Mouse (Mus musculus) large intestine, adult 2 months (tissue): ENCODE results near the gene Mob3a. TPM values are rescaled to one million over a fixed set of nuclear protein-coding genes. Genes with fewer than 3 reads are reported as not detected.

Experiments
- DNase-seq: peaks from one replicate; pipeline ENCODE4 v3.0.0-alpha.2; 2012; ENCODE audit warnings: low read depth, low spot score
- WGBS: fragments of 180-500 bp; shearing (Covaris S2); methylation state at CpG from one replicate; pipeline ENCODE4 v1.1.7; 2018; 5-methylcytosine and 5-hydroxymethylcytosine counted together
- polyA plus RNA-seq: library from polyadenylated mRNA; depleted of rRNA; stranded (reverse); fragments of >200 nt; gene quantifications from 2 replicates; pipeline ENCODE4 v1.2.3, GENCODE M21; 2012

Mob3a gene
- polyA plus RNA-seq, 1 experiment, result 40.8 TPM

GRCm38 (mm10) chr10:80702536-80703390 is 986 bp upstream of the Mob3a start:
- DNase-seq, result peak; percentile 79
- WGBS, result under 1% methylated on average over 47 of the region's 47 CpGs

DNA sequence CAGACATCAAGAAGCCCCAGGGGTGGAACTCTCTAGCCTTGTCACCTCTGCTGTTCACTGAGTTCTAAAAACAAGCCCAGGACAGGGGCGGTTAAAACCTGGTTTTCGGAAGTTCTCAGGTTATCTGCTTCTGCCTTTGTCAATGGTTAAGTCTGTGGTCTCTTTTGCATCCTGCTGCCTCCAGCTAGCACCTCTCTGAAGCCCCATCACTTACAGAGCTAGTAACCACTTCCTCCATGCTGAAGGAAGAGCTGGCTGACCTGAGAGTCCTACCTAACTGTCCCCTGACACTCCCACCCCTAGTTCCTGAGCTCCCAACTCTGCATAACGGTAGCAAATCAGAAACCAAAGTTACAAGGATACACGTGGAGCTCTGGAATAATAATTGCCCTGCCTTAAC is 1.0 kb downstream of the Mob3a start:
- no peak for DNase-seq
- WGBS, result 35% methylated on average over 4 of the region's 4 CpGs

- no peak for DNase-seq
- WGBS, result 73% methylated on average over 7 of the region's 7 CpGs
Observed at GRCm38 (mm10) chr10:80700038-80700504, 1.7 kb downstream of the Mob3a start.

- DNase-seq, result no peak
- 87% methylated on average over 9 of the region's 9 CpGs for WGBS
Observed at GRCm38 (mm10) chr10:80698605-80699004, 3.2 kb downstream of the Mob3a start.

DNA sequence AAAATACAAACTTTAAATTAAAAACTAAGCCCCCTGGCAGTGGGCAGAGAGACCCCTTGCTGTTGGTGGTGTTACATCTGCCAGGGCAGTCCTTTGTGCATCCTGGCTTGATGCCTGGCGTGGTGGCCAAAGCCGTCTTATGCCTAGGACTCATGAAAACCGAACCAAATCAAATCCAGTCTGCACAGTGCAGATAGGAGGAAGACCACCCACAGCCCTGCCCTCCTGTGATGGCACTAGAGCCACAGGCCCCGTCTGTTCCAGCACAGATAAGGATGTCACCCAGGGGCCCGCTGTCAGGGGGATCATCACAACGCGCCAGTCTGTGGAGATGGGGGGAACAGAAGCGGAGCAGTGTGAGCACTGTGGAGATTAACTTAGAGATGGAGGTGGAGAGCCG is 4.0 kb downstream of the Mob3a start:
- 91% methylated on average over 9 of the region's 9 CpGs for whole genome bisulfite sequencing

DNA sequence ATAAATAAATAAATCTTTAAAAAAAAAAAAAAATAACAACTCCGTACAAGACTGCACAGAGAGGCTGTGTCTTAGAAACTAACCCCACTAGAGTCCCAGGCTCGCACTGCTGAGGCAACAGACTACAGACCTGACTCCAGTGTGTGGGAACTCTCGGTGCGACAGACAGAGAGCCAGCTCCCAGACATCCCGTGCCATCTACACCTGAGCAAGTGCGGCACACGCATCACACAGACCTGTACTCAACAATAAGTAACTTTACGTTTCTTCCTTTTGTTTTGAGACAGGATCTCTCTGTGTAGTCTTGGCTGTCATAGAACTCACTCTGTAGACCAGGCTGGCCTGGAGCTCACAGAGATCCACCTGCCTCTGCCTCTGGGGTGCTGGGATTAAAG is 4.4 kb downstream of the Mob3a start:
- 85% methylated on average over 8 of the region's 8 CpGs for WGBS
- no peak for DNase-seq

More for the DNA sequence above, 4.0 kb downstream of the Mob3a start:
- DNase-seq, result no peak

GRCm38 (mm10) chr10:80696502-80697392 is 5.0 kb downstream of the Mob3a start:
- WGBS, result 61% methylated on average over 12 of the region's 12 CpGs
- no peak for DNase-seq

DNA sequence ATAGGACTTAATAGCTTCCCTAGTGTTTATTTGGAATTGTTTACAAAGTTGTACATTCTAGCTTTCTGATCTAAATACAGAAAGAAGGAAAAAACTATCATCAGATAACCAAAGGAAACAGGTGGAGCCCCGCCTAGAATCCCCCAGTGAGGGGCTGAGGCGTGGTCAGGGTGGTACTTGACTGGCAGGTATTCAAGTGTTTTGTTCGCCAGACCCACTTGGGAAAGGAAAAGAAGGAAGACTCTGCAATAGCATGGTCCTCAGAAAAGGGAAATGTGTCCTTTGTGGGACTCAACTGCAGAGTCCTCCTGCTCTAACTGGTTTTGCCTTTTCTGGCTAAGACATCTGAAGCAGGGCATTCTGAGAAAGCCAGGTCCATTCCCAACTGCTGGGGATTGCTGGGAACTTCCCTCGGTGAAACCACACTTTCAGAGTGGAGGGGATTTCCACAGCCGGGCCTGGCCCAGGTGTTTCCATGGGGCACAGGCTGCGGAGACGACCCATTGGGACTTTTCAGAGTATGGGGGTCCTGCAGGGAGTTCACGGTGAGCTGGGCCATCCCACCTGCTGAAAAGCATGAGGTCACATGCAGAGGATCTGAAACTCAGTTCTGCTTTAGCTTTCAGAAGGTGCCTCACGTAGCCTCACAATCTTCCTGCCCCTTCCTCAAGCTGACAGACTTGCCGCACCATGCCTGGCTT is 5.8 kb downstream of the Mob3a start:
- 63% methylated on average over 10 of the region's 10 CpGs for WGBS
- DNase-seq, result no peak

GRCm38 (mm10) chr10:80695186-80695585 is 6.6 kb downstream of the Mob3a start:
- 47% methylated on average over 2 of the region's 2 CpGs for WGBS
- no peak for DNase-seq

GRCm38 (mm10) chr10:80694159-80694938 is 7.4 kb downstream of the Mob3a start:
- no peak for DNase-seq
- WGBS, result 91% methylated on average over 13 of the region's 13 CpGs

- DNase-seq, result no peak
- 90% methylated on average over 12 of the region's 12 CpGs for WGBS
Observed at GRCm38 (mm10) chr10:80693401-80694045, 8.3 kb downstream of the Mob3a start.

- DNase-seq, result no peak
- 74% methylated on average over 14 of the region's 14 CpGs for WGBS
Observed at GRCm38 (mm10) chr10:80692249-80693165, 9.3 kb downstream of the Mob3a start.

DNA sequence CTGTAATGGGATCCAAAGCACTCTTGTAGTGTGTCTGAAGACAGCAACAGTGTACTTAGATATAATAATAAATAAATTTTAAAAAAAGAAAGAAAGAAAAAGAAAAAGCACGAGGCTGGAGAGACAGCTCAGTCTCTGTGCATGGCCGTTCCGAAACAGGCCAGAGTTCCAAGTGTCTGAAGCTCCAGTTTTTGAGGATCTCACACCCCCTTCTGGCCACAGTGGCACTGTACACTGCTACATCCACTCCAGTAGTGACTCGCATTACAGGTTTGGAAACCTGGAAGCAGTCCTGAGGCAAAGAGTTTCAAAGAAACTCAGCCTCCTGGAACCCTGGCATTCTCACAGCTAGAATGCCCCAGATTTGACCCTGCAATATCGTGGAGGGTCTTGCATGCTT is 13.9 kb downstream of the Mob3a start:
- DNase-seq, result no peak
- 17% methylated on average over 5 of the region's 5 CpGs for WGBS

DNA sequence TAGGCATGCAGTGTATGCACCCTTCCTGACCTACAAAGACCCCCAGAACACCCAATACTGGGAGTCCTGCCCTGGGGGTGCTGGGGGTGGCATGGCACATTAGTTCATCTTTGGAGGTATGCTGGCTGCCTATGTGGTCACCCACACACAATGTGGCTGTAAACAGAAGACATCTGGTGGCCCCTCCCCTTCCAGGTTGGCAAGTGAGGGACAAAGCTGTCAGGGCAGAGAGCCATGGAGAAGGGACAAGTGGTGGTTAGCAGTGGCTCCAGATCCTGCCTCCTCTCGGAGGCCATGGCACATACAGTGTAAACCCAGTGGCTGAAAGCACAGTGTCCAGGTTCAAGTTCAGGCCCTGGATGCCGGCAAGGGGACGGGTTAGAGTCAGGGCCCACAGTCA is 15.2 kb downstream of the Mob3a start:
- DNase-seq, result no peak
- WGBS, result 97% methylated on average over 3 of the region's 3 CpGs

DNA sequence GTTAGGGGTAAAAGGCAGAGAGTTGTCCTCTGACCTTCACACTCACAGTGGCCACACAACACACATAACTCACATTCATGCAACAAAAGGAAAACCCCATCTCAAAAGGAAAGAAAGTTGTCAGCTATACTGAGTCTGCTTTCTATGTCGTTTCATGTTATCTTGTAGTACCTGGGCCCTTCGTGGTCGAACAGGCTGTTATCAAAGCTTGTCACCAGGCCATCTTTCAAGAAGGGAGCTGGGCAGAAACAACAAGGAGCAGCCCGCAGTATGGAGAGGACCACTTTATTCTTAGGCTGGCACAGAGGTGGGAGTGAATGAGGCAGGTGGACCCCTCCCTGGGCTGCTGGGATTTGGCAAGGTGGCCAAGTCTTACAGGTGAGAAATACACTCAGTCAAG is 16.8 kb downstream of the Mob3a start:
- WGBS, result 87% methylated on average over 4 of the region's 4 CpGs
- no peak for DNase-seq

GRCm38 (mm10) chr10:80684214-80684613 is 17.6 kb downstream of the Mob3a start:
- no peak for DNase-seq

GRCm38 (mm10) chr10:80683647-80684046 is 18.1 kb downstream of the Mob3a start:
- WGBS, result 90% methylated on average over 1 of the region's 1 CpGs
- no peak for DNase-seq

More at GRCm38 (mm10) chr10:80684214-80684613, 17.6 kb downstream of the Mob3a start:
- 23% methylated on average over 6 of the region's 6 CpGs for WGBS

DNA sequence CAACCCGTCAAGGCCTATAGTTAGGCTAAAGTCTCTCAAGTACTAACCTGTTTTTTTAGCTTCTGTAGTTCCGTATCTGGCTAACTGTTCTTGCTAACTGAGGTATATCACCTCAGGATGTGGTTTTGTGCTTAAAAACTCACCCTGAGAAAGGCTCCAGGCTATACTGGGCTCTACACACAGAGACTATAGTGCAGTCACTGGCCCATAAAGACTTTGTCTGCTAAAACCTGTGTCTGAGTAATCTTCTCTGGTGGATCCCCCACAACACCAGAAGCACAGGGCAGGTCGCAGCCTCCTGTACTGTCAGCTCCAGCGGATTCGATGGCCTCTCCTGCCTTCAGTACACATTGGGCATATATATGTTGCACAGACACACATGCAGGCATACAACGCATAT is 19.8 kb downstream of the Mob3a start:
- 91% methylated on average over 6 of the region's 6 CpGs for WGBS
- no peak for DNase-seq
